Mouse (Mus musculus): Measurements from ENCODE around the gene Arhgef16. TPM values are rescaled to one million over a fixed set of nuclear protein-coding genes. Genes with fewer than 3 reads are reported as not detected.

The Arhgef16 gene
- polyA plus RNA-seq, 1 experiment from 2014 or later: 2.0 TPM

Other genes starting within 250 kb of the Arhgef16 start
- gene Trp73, start 161.5 kb downstream of the Arhgef16 start, polyA plus RNA-seq (2014; fragmentation: Nextera tagmentation; extraction: Ambion mirVana): 0.31 and 0.35 TPM in 2 replicates
- 43.8 and 45.5 TPM in 2 replicates for gene Wrap73, start 159.3 kb downstream of the Arhgef16 start, polyA plus RNA-seq (2014; fragmentation: Nextera tagmentation; extraction: Ambion mirVana)
- gene Tprgl, start 141.0 kb downstream of the Arhgef16 start, polyA plus RNA-seq (2014; fragmentation: Nextera tagmentation; extraction: Ambion mirVana): 145 and 153 TPM in 2 replicates
- gene Megf6, start 130.9 kb downstream of the Arhgef16 start, polyA plus RNA-seq (2014; fragmentation: Nextera tagmentation; extraction: Ambion mirVana): 22.1 and 22.7 TPM in 2 replicates
- gene B230104I21Rik, start 34.5 kb upstream of the Arhgef16 start, polyA plus RNA-seq (2014; fragmentation: Nextera tagmentation; extraction: Ambion mirVana): 0.27 TPM in 1 of 2 replicates, not detected in the other

Data from neural tube, embryonic 11.5 days (tissue).